Mouse (Mus musculus) retina, embryonic 14.5 days (tissue): Measurements from ENCODE around the gene Pafah2.
"Not testable (repeated sequence)": the region's sequence is repeated elsewhere in the genome, so short reads cannot be mapped to it uniquely, and the experiment has no call there.

Source experiments
- DNase-seq: peaks from one replicate; pipeline ENCODE4 v3.0.0-alpha.2; 2015; ENCODE audit warnings: low spot score

Gene Pafah2

DNA sequence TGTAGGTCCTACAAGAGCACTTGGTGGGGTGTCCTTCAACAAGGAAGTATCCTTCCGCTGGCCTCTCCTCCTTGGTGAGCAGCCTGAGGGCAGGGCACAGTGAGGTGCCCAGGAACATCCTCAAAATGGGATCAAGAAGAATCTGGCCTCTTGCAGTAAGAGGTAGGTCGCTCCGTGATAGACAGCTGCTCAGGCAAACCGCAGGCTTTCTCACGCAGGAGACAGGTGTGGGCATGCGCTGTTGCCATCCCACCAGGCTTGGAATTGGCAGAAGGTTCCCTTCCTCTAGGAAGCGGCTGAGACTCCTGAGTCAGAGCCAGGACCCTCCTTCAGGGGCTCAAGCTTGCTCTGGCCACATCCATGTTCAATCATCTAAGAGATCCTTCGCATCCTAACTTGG, 22.8 kb upstream of the Pafah2 start:
- DNase-seq = no peak

DNA sequence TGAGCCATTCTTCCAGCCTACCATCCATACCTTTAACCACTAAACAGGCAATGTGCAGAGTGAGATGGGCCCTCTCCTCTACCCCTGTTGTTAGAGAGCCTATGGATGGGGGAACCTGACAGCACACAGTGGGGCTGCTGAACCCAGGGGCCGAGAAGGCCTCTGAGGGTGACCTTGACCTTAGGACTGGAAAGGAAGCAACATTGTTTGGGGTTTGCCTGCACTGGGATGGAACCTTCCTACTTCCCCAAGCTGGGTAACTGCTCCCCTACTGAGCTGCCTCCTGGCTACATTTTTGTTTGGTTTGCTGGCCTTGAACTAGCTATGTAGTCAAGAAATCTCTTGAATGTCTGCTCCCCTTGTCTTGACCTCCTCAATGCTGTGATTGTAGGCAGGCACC, 21.8 kb upstream of the Pafah2 start:
- no peak for DNase-seq

DNA sequence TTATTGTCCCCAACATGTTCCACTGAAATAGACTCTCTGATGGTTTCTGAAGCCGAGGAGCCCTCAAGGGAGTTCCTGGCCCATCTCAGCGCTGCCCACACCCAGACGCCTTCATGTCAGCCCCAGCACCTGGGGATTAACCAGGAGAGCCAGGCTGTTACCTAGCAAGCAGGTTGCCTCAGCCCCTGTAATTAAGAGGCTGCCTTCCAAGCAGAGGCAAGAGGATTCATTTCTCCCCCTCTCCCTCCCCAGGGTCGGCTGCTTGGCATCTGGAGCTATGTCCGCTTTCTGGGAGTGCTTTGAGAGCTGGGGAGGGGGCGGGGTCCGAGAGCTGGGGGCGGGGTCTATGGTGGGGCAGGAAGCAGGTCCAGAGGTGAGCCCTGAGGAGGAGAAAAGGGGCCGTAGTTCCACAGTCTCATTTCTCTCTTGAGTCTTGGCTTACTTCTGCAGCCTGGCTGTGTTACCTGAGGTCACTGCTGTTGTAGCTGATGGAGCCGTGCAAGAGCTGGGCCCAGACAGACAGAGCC, 18.0 kb upstream of the Pafah2 start:
- no peak for DNase-seq

DNA sequence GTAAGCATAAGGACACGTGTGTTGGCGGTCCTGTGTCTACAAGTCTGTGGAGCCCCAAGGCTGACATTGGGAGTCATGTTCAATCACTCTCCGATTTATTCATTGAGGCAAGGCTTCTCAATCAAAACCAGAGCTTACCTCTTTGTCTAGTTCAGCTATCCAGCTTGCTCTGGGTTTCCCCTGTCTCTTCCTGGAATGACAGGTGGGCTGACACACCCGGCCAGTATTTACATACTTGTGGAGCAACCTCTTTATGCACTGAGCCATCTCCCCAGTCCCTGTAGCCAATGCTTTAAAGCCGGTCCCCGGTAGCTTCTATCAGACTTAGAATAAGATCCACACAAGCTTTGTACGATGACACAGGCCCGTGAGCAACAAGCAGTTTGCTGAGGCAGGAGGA, 16.6 kb upstream of the Pafah2 start:
- no peak for DNase-seq

DNA sequence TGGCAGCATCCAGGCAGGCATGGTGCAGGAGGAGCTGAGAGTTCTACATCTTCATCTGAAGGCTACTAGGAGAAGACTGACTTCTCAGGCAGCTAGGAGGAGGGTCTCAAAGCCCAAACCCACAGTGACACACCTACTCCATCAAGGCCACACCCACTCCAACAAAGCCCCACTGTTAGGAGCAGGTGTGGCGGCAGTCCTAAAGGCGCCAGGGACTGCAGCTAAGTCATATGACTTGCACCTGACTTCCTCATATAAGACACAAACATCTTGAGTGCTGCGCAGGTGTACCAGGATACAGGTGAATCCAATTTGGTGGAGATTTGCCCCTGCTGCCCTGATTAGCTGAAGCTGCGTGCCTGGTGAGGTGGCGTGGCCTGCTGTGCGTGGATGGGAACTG, 12.4 kb upstream of the Pafah2 start, which contains the start of gene Extl1:
Gene Extl1, minus strand, starts transcription at position 101 of the 400 bp plus-strand sequence.
- not testable (repeated sequence) for DNase-seq

DNA sequence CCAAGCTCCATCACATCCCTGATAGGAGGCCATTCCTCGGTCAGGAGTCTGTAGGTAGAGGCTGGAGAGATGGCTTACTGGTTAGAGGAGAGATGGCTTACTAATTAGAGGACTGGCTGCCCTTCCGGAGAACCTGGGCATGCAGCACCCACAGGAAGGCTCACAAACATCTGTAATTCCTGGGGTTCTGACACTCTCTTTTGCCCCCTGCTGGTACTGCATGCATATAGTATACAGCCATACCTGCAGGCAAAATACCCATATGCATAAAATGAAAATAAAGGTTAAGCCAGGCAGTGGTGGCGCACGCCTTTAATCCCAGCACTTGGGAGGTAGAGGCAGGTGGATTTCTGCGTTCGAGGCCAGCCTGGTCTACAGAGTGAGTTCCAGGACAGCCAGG, 8.9 kb upstream of the Pafah2 start:
- no peak for DNase-seq

DNA sequence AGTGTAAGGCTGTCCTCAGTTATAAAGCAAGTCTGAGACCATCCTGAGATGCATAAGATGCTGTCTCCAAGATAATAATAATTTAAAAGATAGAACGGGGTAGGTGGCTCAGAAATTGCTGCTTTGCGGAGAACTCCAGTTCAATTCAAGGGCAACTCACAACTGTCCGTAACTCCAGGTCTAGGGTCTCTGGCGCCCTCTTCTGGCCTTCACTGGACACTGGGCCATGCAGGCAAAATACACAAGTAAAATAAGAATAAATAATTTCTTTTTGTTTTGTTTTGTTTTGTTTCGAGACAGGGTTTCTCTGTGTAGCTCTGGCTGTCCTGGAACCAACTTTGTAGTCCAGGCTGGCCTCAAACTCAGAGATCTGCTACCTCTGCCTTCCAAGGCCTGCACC, 7.7 kb upstream of the Pafah2 start:
- peak; percentile 81 for DNase-seq

DNA sequence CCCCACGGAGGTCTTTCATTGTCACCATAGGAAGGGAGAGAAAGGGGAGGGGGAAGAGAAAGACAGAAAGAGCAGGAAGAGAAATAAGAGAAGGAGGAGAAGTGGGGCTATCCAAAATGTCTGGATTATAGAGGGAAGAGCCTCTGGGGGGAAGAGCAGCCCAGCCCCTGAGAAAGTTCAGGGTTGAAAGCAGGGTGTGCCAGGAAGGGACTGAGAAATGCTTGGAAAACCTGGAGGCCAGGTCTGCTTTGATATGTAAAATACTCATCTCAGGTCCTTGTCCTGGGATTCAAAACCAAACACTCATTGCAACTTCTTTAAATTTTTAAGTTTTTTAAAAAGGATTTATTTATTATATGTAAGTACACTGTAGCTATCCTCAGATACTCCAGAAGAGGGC, 4.5 kb upstream of the Pafah2 start:
- no peak for DNase-seq

DNA sequence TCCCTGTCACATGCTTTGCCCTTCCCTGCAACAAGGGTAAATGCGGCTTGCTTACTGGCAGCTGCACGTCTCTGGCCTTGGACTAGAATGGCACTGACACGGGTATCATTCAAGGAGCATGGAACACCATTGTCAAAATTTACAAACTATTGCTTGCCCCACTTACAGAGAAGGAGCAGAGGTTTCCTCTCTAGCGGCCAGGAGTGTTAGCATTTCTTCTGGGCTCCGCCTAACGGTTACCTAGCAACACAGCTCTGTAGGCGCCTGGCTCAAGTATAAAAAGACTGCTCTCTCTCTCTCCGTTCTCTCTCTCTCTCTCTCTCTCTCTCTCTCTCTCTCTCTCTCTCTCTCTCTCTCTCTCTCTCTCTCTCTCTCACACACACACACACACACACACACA, 3.5 kb upstream of the Pafah2 start:
- peak; percentile 53 for DNase-seq

DNA sequence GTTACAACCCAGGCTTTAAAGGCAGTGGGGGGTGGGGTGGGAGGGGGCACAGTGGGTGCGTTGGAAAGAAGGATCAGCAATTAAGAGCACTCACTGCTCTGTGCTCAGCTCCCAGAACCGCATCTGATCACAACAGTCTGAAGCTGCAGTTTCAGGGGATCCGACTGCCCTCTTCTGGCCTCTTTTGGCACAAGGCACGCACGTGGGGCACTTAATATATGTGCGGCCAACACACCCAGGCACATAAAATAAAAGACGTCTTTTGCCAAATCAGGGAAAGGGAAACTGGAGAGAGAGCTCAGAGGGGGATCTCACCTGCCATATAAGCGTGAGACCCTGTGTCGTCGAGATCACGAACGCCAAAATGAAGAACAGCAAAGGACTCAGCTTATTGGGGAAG, 3.1 kb upstream of the Pafah2 start:
- DNase-seq = peak; percentile 53

DNA sequence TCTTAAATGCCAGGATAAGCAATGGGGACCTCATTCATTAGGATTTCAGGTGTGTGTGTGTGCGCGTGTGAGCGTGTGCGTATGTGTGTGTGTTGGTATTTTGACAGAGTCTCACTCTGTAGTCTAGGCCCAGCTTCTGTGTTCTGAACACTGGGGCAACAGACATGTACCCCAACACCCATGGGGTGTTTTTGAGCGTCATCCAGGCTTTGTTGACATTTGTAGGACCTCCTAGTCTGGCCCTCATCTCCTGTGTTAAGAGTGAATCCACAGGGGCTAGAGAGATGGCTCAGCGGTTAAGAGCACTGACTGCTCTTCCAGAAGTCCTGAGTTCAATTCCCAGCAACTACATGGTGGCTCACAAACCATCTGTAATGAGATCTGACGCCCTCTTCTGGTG, 978 bp upstream of the Pafah2 start:
- DNase-seq = no peak

DNA sequence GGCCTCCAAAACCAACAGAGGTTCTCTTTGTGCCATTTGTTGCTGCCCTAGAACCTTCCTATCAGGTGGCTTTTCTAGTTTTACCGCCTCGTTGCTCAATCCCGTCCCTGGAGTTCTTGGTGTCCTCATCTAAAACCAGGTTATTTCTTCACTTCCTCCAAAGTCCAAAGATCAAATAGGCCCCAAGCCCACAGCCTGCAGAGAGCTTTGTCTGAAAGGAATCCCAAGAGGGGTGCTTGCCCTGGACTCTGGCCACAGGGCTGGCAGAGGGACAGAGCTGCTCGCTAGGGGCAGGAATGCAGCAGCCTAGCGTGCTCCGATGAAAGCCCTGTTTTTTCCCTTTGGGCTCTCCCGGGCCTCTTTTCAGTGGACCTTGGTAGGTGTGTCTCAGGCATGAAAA, 1.0 kb downstream of the Pafah2 start:
- DNase-seq = no peak

DNA sequence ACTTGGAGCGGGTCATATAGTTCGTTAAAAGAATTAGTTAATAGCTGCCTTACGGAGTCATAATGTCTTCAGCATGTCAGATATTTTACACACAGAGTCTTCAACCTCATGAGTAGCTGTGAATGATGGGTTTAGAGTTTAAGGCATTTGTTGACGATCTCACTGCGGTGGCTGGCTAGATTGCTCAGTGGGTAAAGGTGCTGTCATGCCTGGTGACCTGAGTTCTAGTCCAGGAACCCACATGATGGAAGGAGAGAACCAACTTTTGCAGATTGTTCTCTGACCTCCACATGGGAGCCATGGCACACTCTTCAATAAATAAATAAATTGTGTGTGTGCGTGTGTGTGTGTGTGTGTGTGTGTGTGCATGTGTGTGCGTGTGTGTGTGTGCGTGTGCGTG, 1.6 kb downstream of the Pafah2 start:
- no peak for DNase-seq

DNA sequence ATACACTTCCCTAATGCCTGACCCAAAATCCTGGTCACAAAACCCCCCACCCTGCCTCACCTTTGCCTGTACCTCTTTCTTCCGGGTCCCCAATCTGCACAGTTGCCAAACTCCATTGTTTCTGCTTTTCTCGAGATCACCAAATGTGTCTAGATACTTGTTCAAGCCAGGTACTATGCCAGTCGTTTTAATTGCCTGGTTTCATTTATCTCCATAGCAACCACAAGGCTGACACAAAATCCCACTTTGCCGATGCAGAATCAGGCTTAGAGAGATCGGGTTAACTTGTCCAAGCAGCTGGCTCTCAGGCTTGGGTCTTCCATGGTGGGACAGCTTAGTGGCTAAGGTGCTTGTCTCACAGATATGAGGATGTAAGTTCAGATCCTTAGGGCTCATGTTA, 4.1 kb downstream of the Pafah2 start:
- no peak for DNase-seq

DNA sequence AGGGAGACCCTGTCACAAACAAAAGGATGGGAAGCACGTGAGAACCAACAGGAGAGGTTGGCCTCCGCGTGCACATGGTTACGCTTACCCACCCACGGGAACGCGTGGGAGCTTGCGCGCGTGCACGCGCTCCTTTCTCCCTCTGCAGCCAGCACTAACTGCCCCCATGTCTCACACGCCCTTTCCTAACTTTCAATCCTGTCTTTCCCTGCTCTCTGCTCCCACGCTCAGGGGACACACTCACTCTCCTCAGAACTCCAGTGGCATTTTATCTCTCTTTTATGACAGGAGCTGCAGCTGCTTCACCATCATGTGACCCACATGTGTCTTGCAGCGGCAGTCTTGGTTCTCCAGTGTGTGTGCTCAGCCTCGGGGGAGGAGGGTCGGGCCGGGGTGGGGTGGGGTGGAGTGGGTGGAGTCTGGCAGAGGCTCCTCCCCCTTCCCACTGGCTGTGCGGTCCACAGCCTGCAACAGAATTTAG, 5.1 kb downstream of the Pafah2 start:
- DNase-seq = peak; percentile 73

DNA sequence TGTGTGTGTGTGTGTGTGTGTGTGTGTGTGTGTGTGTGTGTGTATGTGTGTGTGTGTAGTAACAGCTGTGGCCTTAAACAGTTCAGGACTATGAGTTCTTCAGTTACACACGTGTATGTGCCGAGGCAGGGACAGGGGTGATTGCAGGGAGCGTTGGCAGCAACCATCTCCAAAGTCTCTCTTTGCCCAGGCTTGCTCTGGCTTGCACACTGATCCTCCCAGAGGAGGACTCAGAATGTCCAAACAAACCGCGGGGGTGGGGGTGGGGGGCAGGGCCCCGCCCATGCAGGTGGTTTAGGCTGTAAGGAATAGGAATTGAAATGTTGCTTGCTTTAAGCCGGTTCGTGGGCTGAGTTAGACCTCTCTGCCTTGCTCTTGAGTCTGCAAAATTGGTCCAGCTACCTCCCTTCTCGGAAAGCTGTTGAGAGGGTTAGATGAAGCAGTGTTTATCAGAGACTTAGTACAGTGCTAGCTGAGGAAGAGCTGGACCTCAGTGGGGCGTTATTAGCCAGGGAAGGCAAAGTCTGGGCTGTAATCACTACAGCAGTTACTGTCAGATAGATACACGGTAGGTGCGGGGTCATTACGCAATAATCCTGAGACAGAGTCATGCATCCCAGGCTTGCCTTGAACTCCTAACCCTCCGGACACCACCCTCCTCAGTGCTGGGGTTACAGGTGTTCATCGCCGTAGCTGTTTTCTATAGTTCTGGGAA, 5.9 kb downstream of the Pafah2 start:
- no peak for DNase-seq

DNA sequence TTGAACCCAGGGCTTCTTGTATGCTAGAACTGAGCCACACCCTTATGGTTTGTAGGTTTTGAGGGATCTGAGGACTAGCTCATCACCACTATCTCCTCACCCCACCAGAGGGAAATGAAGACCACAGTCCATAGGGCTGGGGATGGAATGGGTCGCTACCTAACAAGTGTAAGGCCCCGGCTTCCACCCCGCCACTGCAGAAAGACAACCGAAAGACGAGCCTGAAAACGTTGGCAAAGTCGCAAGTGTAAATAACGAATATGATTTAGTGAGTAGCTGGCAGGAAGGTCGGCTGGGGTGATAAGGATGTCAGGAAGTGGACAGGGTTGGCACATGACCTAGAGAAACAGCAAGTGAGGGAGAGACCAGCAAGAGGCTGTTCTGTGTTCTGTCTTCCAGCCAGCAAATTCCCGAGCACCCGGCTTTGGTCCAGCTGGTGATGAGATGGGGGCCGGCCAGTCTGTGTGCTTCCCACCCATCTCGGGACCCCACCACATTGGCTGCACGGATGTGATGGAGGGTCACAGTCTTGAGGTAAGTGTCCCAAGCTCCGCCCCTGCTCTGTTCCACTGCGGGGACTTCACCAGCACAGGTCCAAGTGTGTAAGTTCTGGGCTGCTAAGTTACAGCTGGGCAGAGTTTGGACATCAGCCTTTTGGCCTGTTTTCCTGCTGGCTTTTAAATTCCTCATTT, 6.6 kb downstream of the Pafah2 start:
- no peak for DNase-seq

DNA sequence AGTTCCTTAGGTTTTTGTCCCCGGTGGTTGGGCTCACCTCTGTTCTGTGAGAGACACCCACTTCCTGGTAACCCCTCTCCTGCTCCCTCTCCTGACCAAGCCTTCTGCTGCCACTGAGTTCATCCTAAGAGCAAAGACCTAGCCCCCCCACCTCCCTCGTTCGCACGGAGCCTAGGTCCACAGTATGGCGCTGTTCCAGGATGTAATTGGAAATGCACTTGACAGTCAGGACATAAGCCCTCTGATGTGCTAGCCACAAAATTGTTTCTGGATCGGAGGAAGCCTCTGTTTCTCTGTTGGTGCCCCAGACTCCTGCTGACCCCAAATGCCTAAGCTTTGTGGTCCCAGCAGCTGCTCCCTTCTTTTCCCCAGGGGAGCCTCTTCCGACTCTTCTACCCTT, 7.6 kb downstream of the Pafah2 start:
- no peak for DNase-seq

DNA sequence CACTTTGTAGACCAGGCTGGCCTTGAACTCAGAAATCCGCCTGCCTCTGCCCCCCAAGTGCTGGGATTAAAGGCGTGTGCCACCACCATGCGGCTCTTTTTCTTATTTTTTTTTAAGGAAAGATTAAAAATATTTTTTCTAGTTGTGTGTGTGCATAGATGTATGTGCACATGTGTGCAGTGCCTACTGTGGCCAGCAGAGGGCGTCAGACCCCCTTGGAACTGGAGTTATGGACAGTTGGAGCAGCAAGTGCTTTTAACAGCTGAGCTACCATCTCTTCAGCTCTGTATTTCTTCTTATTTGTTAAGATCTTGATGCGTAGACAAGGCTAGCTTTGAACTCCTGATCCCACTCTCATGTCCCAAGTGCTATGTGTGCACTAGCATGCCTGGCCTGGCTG, 13.2 kb downstream of the Pafah2 start:
- DNase-seq = no peak

DNA sequence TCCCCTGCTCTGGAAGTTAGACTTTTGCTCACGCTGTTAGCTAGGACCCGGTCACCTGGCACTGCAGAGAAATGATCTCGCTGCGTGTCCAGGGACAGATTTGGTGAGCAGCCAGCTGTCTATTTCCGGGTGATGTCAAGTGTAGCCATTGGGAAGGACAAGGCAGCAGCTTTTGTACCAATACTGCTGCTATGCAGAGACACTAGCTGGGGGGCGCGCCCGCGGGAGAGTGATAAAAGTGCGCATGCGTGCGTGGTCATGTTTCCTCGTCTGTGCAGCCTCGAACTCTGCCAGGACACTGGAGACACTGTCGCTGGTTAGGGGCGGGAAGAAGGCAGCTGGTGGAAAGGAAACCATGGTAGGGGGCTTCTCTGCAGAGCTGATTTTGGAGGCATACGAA, 20.1 kb downstream of the Pafah2 start:
- no peak for DNase-seq

DNA sequence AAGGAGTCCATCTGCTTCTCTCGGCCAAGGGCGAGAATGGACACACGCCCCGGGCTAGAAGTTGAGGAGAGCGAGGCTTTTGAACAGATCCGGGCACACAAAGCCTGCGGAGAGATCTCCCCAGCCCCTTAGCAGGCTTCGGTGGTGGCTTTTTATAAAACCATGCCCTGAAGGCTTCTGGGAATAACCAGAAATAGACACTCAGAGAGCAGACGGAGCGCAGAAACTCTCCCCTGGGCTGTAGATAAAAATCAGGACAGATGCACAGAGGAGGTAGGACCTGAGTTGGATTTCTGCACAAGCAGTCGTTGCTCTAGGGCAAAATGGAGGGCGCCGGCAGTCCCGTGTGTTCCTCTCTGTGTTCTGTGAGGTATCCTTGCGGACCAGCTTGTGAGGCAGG, 20.5 kb downstream of the Pafah2 start:
- no peak for DNase-seq

DNA sequence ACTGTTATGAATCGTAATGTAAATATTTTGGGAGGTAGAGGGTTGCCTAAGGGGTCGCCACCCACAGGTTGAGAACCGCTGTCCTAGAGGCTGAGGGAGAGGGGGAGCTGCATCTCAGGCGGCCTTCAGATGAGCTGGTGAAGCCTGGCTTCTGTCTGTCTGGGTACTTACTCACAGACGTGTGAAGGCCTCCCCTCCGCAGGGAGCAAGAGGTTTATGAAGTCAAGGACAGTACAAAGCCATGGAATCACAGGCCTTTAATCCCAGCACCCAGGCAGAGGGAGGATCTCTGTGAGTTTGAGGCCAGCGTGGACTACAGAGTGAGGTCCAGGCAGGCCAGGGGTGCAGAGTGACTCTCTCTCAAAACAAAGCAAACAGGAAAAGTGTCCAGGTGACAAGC, 21.0 kb downstream of the Pafah2 start:
- DNase-seq = no peak

DNA sequence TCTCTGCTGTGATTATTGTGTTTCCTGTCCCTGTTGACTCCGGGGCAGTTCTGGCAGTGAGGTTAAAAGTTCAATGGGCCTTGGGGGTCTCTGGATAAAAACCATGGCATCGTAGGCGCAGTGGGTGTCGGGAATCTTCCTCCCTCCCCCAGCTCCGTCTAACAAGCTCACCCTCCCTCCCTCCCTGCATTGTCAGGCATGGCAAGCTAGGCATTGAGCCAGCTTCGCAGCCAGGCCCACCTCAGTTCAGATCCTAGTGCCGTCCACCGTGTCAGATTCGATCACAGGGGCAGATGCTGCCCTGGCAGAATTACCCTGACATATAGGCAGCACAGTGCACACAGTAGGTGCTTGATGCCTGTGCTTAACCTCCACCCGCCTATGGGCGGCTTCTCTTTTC, 25.9 kb downstream of the Pafah2 start:
- DNase-seq = no peak

DNA sequence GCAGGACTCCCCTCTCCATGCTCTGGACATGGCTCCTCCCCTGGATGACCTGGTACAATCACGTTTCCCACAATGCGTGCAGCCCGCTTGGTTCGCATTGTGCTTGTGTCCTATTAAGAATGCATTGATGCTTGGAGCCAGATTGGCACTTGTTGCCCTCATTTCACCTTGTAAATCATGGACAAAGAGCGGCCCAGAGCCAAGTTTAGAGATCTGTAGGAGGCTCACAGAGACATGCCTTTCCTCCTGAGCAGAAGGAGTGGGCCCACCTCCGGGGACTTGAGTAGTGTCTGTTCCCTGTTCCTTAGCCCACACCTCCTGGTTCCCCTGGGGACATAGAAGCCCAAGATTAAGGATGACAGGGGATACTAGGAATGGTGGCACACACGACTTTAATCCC, 27.8 kb downstream of the Pafah2 start:
- DNase-seq = no peak
